Mouse (Mus musculus): ENCODE measurements around the gene Rhox3c. TPM values are rescaled to one million over a fixed set of nuclear protein-coding genes. Genes with fewer than 3 reads are reported as not detected.
"Not testable (repeated sequence)": the region's sequence is repeated elsewhere in the genome, so short reads cannot be mapped to it uniquely, and the experiment has no call there.

The Rhox3c gene
- not detected for total RNA-seq (2018; cell fraction: chromatin; rRNA removed)
- not detected for total RNA-seq (2018; cell fraction: cytosol; rRNA removed)
- total RNA-seq (2018; cell fraction: nucleus; rRNA removed), result not detected
- polyA plus RNA-seq (2018), result not detected in 3 replicates

GRCm38 (mm10) chrX:37458285-37458684 is at the start of gene Rhox3c:
Gene Rhox3c (plus strand): TSS chrX:37458585.
- not testable (repeated sequence) for H3K79me2 ChIP-seq (ENCODE audit: inconsistent target); H3K27ac ChIP-seq; H3K4me3 ChIP-seq (ENCODE audit: inconsistent target); H3K36me3 ChIP-seq (ENCODE audit: inconsistent target)
- WGBS (ENCODE audit: missing documents), result no CpG with 5 or more reads among the region's 4 CpGs

- H3K4me3 ChIP-seq (ENCODE audit: inconsistent target); H3K36me3 ChIP-seq (ENCODE audit: inconsistent target); H3K79me2 ChIP-seq (ENCODE audit: inconsistent target); H3K27ac ChIP-seq: not testable (repeated sequence)
- no CpG with 5 or more reads among the region's 9 CpGs for WGBS (ENCODE audit: missing documents)
Observed at GRCm38 (mm10) chrX:37411767-37412166, 46.6 kb upstream of the Rhox3c start, which contains the start of gene Rhox2b. Gene Rhox2b (plus strand): TSS chrX:37412067.

- WGBS (ENCODE audit: missing documents), result 91% methylated on average over 6 of the region's 15 CpGs
- not testable (repeated sequence) for H3K79me2 ChIP-seq (ENCODE audit: inconsistent target); H3K36me3 ChIP-seq (ENCODE audit: inconsistent target); H3K4me3 ChIP-seq (ENCODE audit: inconsistent target); H3K27ac ChIP-seq
Observed at GRCm38 (mm10) chrX:37432194-37432593, 26.2 kb upstream of the Rhox3c start, which contains the start of gene Rhox4b. Gene Rhox4b (plus strand): TSS chrX:37432494.

- not testable (repeated sequence) for H3K79me2 ChIP-seq (ENCODE audit: inconsistent target); H3K27ac ChIP-seq; H3K4me3 ChIP-seq (ENCODE audit: inconsistent target); H3K36me3 ChIP-seq (ENCODE audit: inconsistent target)
- WGBS (ENCODE audit: missing documents), result no CpG with 5 or more reads among the region's 10 CpGs
Observed at GRCm38 (mm10) chrX:37453380-37453779, 5.0 kb upstream of the Rhox3c start, which contains the start of gene Rhox2c. Gene Rhox2c (plus strand): TSS chrX:37453680.

- H3K4me3 ChIP-seq (ENCODE audit: inconsistent target); H3K27ac ChIP-seq; H3K79me2 ChIP-seq (ENCODE audit: inconsistent target); H3K36me3 ChIP-seq (ENCODE audit: inconsistent target): not testable (repeated sequence)
- WGBS (ENCODE audit: missing documents), result 92% methylated on average over 12 of the region's 14 CpGs
Observed at GRCm38 (mm10) chrX:37480037-37480436, 21.7 kb downstream of the Rhox3c start, which contains the start of gene Rhox4c. Gene Rhox4c (plus strand): TSS chrX:37480337.

- 100% methylated on average over 3 of the region's 18 CpGs for WGBS (ENCODE audit: missing documents)
- H3K79me2 ChIP-seq (ENCODE audit: inconsistent target); H3K36me3 ChIP-seq (ENCODE audit: inconsistent target); H3K27ac ChIP-seq; H3K4me3 ChIP-seq (ENCODE audit: inconsistent target): not testable (repeated sequence)
Observed at GRCm38 (mm10) chrX:37514059-37514458, 55.7 kb downstream of the Rhox3c start, which contains the start of gene Rhox4d. Gene Rhox4d (plus strand): TSS chrX:37514359.

Other genes starting within 250 kb of the Rhox3c start
- not detected in 3 replicates for gene Gm9, start 247.5 kb upstream of the Rhox3c start, polyA plus RNA-seq (2018)
- gene Rhox1, start 236.3 kb upstream of the Rhox3c start, polyA plus RNA-seq (2018), result not detected in 3 replicates
- not detected in 3 replicates for gene Rhox2a, start 213.6 kb upstream of the Rhox3c start, polyA plus RNA-seq (2018)
- not detected in 3 replicates for gene Rhox3a, start 208.7 kb upstream of the Rhox3c start, polyA plus RNA-seq (2018)
- gene Rhox4a, start 193.2 kb upstream of the Rhox3c start, polyA plus RNA-seq (2018), result not detected in 3 replicates
- not detected in 3 replicates for gene Rhox3a2, start 78.6 kb upstream of the Rhox3c start, polyA plus RNA-seq (2018)
- not detected in 3 replicates for gene Rhox4a2, start 67.7 kb upstream of the Rhox3c start, polyA plus RNA-seq (2018)
- not detected in 3 replicates for gene Rhox2b, start 46.5 kb upstream of the Rhox3c start, polyA plus RNA-seq (2018)
- gene Rhox4b, start 26.1 kb upstream of the Rhox3c start, polyA plus RNA-seq (2018), result not detected in 3 replicates
- gene Rhox2c, start 4.9 kb upstream of the Rhox3c start, polyA plus RNA-seq (2018), result not detected in 3 replicates
- not detected in 3 replicates for gene Rhox4c, start 21.8 kb downstream of the Rhox3c start, polyA plus RNA-seq (2018)
- gene Rhox2d, start 34.8 kb downstream of the Rhox3c start, polyA plus RNA-seq (2018), result not detected in 3 replicates
- gene Rhox4d, start 55.8 kb downstream of the Rhox3c start, polyA plus RNA-seq (2018), result not detected in 3 replicates
- gene Rhox2e, start 71.9 kb downstream of the Rhox3c start, polyA plus RNA-seq (2018), result not detected in 3 replicates
- not detected in 3 replicates for gene Rhox3e, start 83.4 kb downstream of the Rhox3c start, polyA plus RNA-seq (2018)
- gene Rhox4e, start 98.8 kb downstream of the Rhox3c start, polyA plus RNA-seq (2018), result not detected in 3 replicates
- not detected in 3 replicates for gene Rhox2f, start 112.8 kb downstream of the Rhox3c start, polyA plus RNA-seq (2018)
- not detected in 3 replicates for gene Rhox3f, start 122.4 kb downstream of the Rhox3c start, polyA plus RNA-seq (2018)
- not detected in 3 replicates for gene Rhox4f, start 149.1 kb downstream of the Rhox3c start, polyA plus RNA-seq (2018)
- gene Rhox3g, start 170.0 kb downstream of the Rhox3c start, polyA plus RNA-seq (2018), result not detected in 3 replicates
- gene Rhox2g, start 184.9 kb downstream of the Rhox3c start, polyA plus RNA-seq (2018), result not detected in 3 replicates
- gene Rhox4g, start 192.7 kb downstream of the Rhox3c start, polyA plus RNA-seq (2018), result not detected in 3 replicates
- not detected in 3 replicates for gene Rhox3h, start 210.2 kb downstream of the Rhox3c start, polyA plus RNA-seq (2018)
- not detected in 3 replicates for gene Rhox2h, start 214.7 kb downstream of the Rhox3c start, polyA plus RNA-seq (2018)